In the genomic region with DNA sequence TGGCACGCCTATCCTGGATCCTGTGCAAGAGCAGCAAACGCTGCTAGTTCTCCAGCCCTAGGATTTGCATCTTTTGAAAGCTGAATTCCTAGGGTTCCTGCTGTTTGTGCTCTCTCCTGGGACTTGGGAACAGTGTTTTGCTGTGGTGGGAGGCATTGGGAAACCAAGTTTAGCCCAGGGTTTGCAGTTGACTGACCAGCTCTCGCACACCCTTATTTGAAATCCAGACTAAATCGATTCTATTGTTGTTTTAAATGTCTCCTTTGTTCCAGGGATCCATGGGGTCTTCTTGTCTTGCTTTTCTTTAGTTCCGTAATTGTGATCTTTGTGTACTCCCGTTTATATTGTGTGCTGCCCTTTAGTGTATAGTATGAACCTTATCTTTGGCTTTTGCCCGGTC, we compare ENCODE assay signal across 16 mouse cellular contexts. TPM values are rescaled to one million over a fixed set of nuclear protein-coding genes. Genes with fewer than 3 reads are reported as not detected.
DNase-seq lines count a peak whose midpoint lies in the region; ATAC-seq and TF ChIP-seq lines count a peak whose summit lies in the region.
"Had no signal": no experiment of that assay in that cellular context is flagged by ENCODE, and none has a peak within 500 bp of the region (broad histone marks: within the 10 kb centered on the region; RNA-seq: fewer than 3 reads in every experiment).

No protein-coding gene starts in this region.

- no peaks in the 10 kb centered on the region for H3K36me3 ChIP-seq in forebrain, embryonic 10.5 days (replicated peaks)
- H3K36me3 ChIP-seq in forebrain, embryonic 16.5 days (ENCODE audit: control insufficient read depth, insufficient read depth), result no peaks in the 10 kb centered on the region
- no peaks in the 10 kb centered on the region for H3K36me3 ChIP-seq in kidney, postnatal 0 days (ENCODE audit: insufficient read depth, low read length)
- no peaks in the 10 kb centered on the region for H3K36me3 ChIP-seq in kidney, embryonic 14.5 days (ENCODE audit: control insufficient read depth, insufficient read depth, low read length)
- no peaks in the 10 kb centered on the region for H3K36me3 ChIP-seq in ES-E14 (ENCODE audit: control insufficient read depth, insufficient read depth, low read length, poor library complexity, severe bottlenecking)
- no peaks in the 10 kb centered on the region for H3K36me3 ChIP-seq in hindbrain, embryonic 12.5 days
- H3K36me3 ChIP-seq: embryonic facial prominence, embryonic 13.5 days; heart, embryonic 13.5 days; liver, embryonic 12.5 days; lung, embryonic 15.5 days had no signal

- 51% methylated on average over 7 of the region's 7 CpGs for WGBS in forebrain, embryonic 10.5 days
- WGBS in forebrain, embryonic 16.5 days, result 35% methylated on average over 7 of the region's 7 CpGs
- WGBS in kidney, postnatal 0 days, result 76% methylated on average over 7 of the region's 7 CpGs
- WGBS in kidney, embryonic 14.5 days, result 83% methylated on average over 7 of the region's 7 CpGs
- 38% methylated on average over 7 of the region's 7 CpGs for WGBS in hindbrain, embryonic 12.5 days

- no peak overlapping the region for H3K4me3 ChIP-seq in forebrain, embryonic 10.5 days
- H3K4me3 ChIP-seq in forebrain, embryonic 16.5 days (replicated peaks; ENCODE audit: low read length), result no peak overlapping the region
- H3K4me3 ChIP-seq in kidney, postnatal 0 days (replicated peaks; ENCODE audit: low read depth, low read length), result no peak overlapping the region
- H3K4me3 ChIP-seq in kidney, embryonic 14.5 days (ENCODE audit: low read length), result no peak overlapping the region
- H3K4me3 ChIP-seq in ES-E14 (ENCODE audit: insufficient read depth in 1 of 2, low read depth in 1 of 2, low read length in 2 of 2, poor library complexity in 1 of 2, severe bottlenecking in 1 of 2), result no peak overlapping the region
- no peak overlapping the region for H3K4me3 ChIP-seq in hindbrain, embryonic 12.5 days
- H3K4me3 ChIP-seq: embryonic facial prominence, embryonic 13.5 days; heart, embryonic 13.5 days; liver, embryonic 12.5 days; lung, embryonic 15.5 days had no signal

- DNase-seq in forebrain, embryonic 10.5 days (ENCODE audit: extremely low spot score, low spot score), result no peak
- DNase-seq in kidney, postnatal 0 days (ENCODE audit: low spot score), result no peak
- DNase-seq in ES-E14 (ENCODE audit: low read depth, low spot score), result peak; percentile 31
- DNase-seq in urinary bladder, postnatal 14 days (ENCODE audit: low spot score), result no peak
- no peak for DNase-seq in thymus, postnatal 14 days
- DNase-seq: gastrocnemius, postnatal 36 days; left cerebral cortex, postnatal 4 days; thymus, postnatal 4 days had no signal

- H3K4me2 ChIP-seq in forebrain, embryonic 16.5 days (ENCODE audit: low read length), result no peak overlapping the region
- H3K4me2 ChIP-seq in kidney, postnatal 0 days (ENCODE audit: low read length), result no peak overlapping the region
- H3K4me2 ChIP-seq in kidney, embryonic 14.5 days (replicated peaks; ENCODE audit: low read depth, low read length), result no peak overlapping the region
- H3K4me2 ChIP-seq in hindbrain, embryonic 12.5 days (replicated peaks), result no peak overlapping the region
- H3K4me2 ChIP-seq: embryonic facial prominence, embryonic 13.5 days; heart, embryonic 13.5 days; liver, embryonic 12.5 days; lung, embryonic 15.5 days had no signal

- no peak for TF ChIP-seq CTCF in kidney, postnatal 0 days (IDR thresholded peaks at IDR 0.05; ENCODE audit: low read depth)

- no peaks in the 10 kb centered on the region for H3K9me3 ChIP-seq in forebrain, embryonic 10.5 days
- no peaks in the 10 kb centered on the region; the same call in 1 of the 2 replicates for H3K9me3 ChIP-seq in forebrain, embryonic 16.5 days (ENCODE audit: control insufficient read depth, low read length)
- no peaks in the 10 kb centered on the region for H3K9me3 ChIP-seq in kidney, postnatal 0 days (replicated peaks; ENCODE audit: low read length)
- H3K9me3 ChIP-seq in kidney, embryonic 14.5 days (ENCODE audit: control insufficient read depth, low read length), result no peaks in the 10 kb centered on the region
- H3K9me3 ChIP-seq in ES-E14 (ENCODE audit: control insufficient read depth, insufficient read depth, low read depth, low read length), result no peaks in the 10 kb centered on the region
- no peaks in the 10 kb centered on the region for H3K9me3 ChIP-seq in hindbrain, embryonic 12.5 days (replicated peaks)
- H3K9me3 ChIP-seq: embryonic facial prominence, embryonic 13.5 days; heart, embryonic 13.5 days; liver, embryonic 12.5 days; lung, embryonic 15.5 days had no signal

- peaks cover 78% of the 10 kb centered on the region for H3K4me1 ChIP-seq in forebrain, embryonic 10.5 days
- H3K4me1 ChIP-seq in forebrain, embryonic 16.5 days (replicated peaks; ENCODE audit: control insufficient read depth, insufficient read depth, low read length), result peaks cover 27% of the 10 kb centered on the region
- 0 out of 2 replicates have a peak, but pooled peaks cover 4% of the 10 kb centered on the region for H3K4me1 ChIP-seq in kidney, postnatal 0 days (replicated peaks; ENCODE audit: insufficient read depth, low read length)
- 0 out of 2 replicates have a peak, but pooled peaks cover 4% of the 10 kb centered on the region for H3K4me1 ChIP-seq in kidney, embryonic 14.5 days (ENCODE audit: control insufficient read depth, insufficient read depth, low read length)
- H3K4me1 ChIP-seq in ES-E14 (ENCODE audit: control insufficient read depth in 2 of 2, insufficient read depth in 2 of 2, low read length in 2 of 2, poor library complexity in 1 of 2), result peaks cover 0 to 7% of the 10 kb centered on the region in 2 experiments; a peak in 2 of 4 replicates
- H3K4me1 ChIP-seq in hindbrain, embryonic 12.5 days, result peaks cover 42% of the 10 kb centered on the region
- H3K4me1 ChIP-seq: embryonic facial prominence, embryonic 13.5 days; liver, embryonic 12.5 days; lung, embryonic 15.5 days had no signal

- no peak overlapping the region for H3K9ac ChIP-seq in forebrain, embryonic 16.5 days (replicated peaks; ENCODE audit: low read depth, low read length)
- no peak overlapping the region for H3K9ac ChIP-seq in kidney, postnatal 0 days (ENCODE audit: low read depth, low read length)
- H3K9ac ChIP-seq in kidney, embryonic 14.5 days (ENCODE audit: low read depth, low read length), result no peak overlapping the region
- no peak overlapping the region for H3K9ac ChIP-seq in ES-E14 (ENCODE audit: insufficient read depth, low read depth, low read length, poor library complexity, severe bottlenecking)
- H3K9ac ChIP-seq in hindbrain, embryonic 12.5 days, result no peak overlapping the region
- H3K9ac ChIP-seq: embryonic facial prominence, embryonic 13.5 days; heart, embryonic 13.5 days; liver, embryonic 12.5 days; lung, embryonic 15.5 days had no signal

- ATAC-seq in forebrain, embryonic 16.5 days, result no peak
- ATAC-seq in kidney, postnatal 0 days (replicated peaks; ENCODE audit: low FRiP score, low read depth), result no peak
- no peak for ATAC-seq in kidney, embryonic 14.5 days (ENCODE audit: low FRiP score, low TSS enrichment)
- ATAC-seq in hindbrain, embryonic 12.5 days (ENCODE audit: low FRiP score), result no peak
- ATAC-seq: liver, embryonic 12.5 days had no signal

- in situ Hi-C loops in ES-E14 (cut with MboI; ENCODE audit: low sequenced_read_pairs in 2 of 2, unreplicated experiment in 2 of 2), result no loop called here

- peak overlapping the region; percentile 81 for H3K27ac ChIP-seq in forebrain, embryonic 10.5 days
- no peak overlapping the region for H3K27ac ChIP-seq in forebrain, embryonic 16.5 days (ENCODE audit: low read length)
- H3K27ac ChIP-seq in kidney, postnatal 0 days, result peak overlapping the region; percentile 83
- H3K27ac ChIP-seq in kidney, embryonic 14.5 days (ENCODE audit: low read depth, low read length), result no peak overlapping the region
- H3K27ac ChIP-seq in ES-E14 (ENCODE audit: insufficient read depth, low read depth, low read length, poor library complexity, severe bottlenecking), result no peak overlapping the region
- peak overlapping the region; percentile 64 for H3K27ac ChIP-seq in hindbrain, embryonic 12.5 days
- H3K27ac ChIP-seq: embryonic facial prominence, embryonic 13.5 days; heart, embryonic 13.5 days; liver, embryonic 12.5 days; lung, embryonic 15.5 days had no signal

- no peaks in the 10 kb centered on the region for H3K27me3 ChIP-seq in forebrain, embryonic 10.5 days (ENCODE audit: poor library complexity, severe bottlenecking)
- H3K27me3 ChIP-seq in forebrain, embryonic 16.5 days (replicated peaks; ENCODE audit: control insufficient read depth, insufficient read depth, low read length), result no peaks in the 10 kb centered on the region
- no peaks in the 10 kb centered on the region for H3K27me3 ChIP-seq in kidney, postnatal 0 days (ENCODE audit: insufficient read depth, low read length)
- H3K27me3 ChIP-seq in kidney, embryonic 14.5 days (ENCODE audit: control insufficient read depth, insufficient read depth, low read length), result no peaks in the 10 kb centered on the region
- no peaks in the 10 kb centered on the region for H3K27me3 ChIP-seq in hindbrain, embryonic 12.5 days
- H3K27me3 ChIP-seq: embryonic facial prominence, embryonic 13.5 days; heart, embryonic 13.5 days; liver, embryonic 12.5 days; lung, embryonic 15.5 days had no signal

TF ChIP-seq in ES-E14, 5 proteins besides CTCF, POLR2A, EP300 and RAD21:
- TF ChIP-seq MAFK (IDR thresholded peaks at IDR 0.05; ENCODE audit: insufficient read depth, low read depth, low read length) (no peak), CHD2 (IDR thresholded peaks at IDR 0.05; ENCODE audit: low read depth, low read length) (no peak), HCFC1 (IDR thresholded peaks at IDR 0.05; ENCODE audit: borderline replicate concordance, insufficient read depth, low read length) (no peak), ZC3H11A (IDR thresholded peaks at IDR 0.05; ENCODE audit: borderline replicate concordance, low read depth, low read length) (no peak), ZNF384 (IDR thresholded peaks at IDR 0.05; ENCODE audit: low read depth, low read length) (no peak)

RNA-seq across cellular contexts. Expression of a gene that starts 52.6 kb away (rescaled TPM):
- 2.2 and 2.4 TPM in 2 replicates for polyA plus RNA-seq in forebrain, embryonic 10.5 days (2016; fragmentation: Nextera tagmentation; extraction: Ambion mirVana)
- 2.8 and 3.2 TPM in 2 replicates for polyA plus RNA-seq in forebrain, embryonic 16.5 days (2015; fragmentation: Nextera tagmentation; extraction: Ambion mirVana)
- 7.1 and 8.4 TPM in 2 replicates for polyA plus RNA-seq in kidney, postnatal 0 days (2015; fragmentation: Nextera tagmentation; extraction: Ambion mirVana)
- 1.8 and 2.0 TPM in 2 replicates for polyA plus RNA-seq in kidney, embryonic 14.5 days (2014; fragmentation: Nextera tagmentation; extraction: Ambion mirVana)
- 2.4 and 5.0 TPM in 2 replicates for total RNA-seq in ES-E14 (2012; rRNA removed)
- 4.9 and 5.0 TPM in 2 replicates for polyA plus RNA-seq in hindbrain, embryonic 12.5 days (2016; fragmentation: Nextera tagmentation; extraction: Ambion mirVana)
- total RNA-seq: monocyte, adult 5-6 weeks had no signal

Comparison
In these comparisons a context has a peak if more than half of its experiments do, and no peak if none do; other contexts are left out.
1. H3K27ac ChIP-seq: peak in forebrain, embryonic 10.5 days (single experiment), kidney, postnatal 0 days (single experiment) and hindbrain, embryonic 12.5 days (single experiment); none in forebrain, embryonic 16.5 days (single experiment), kidney, embryonic 14.5 days (single experiment) and ES-E14 (single experiment).